Mouse (Mus musculus) liver, postnatal 0 days (tissue): ENCODE results near the gene Phgdh. TPM values are rescaled to one million over a fixed set of nuclear protein-coding genes. Genes with fewer than 3 reads are reported as not detected.

Experiments
- ATAC-seq: fragments of 200-750 bp; cut with Nextera tagmentation; 2 replicates; pipeline ENCODE4 v1.8.0; 2017; ENCODE audit warnings: mild to moderate bottlenecking, moderate library complexity
- DNase-seq: peaks from one replicate; pipeline ENCODE4 v3.0.0-alpha.2; 2016
- H3K27ac ChIP-seq: fragments of 300-500 bp; sonication (generic); 2 replicates; pipeline ENCODE4 v1.5.1; 2014; ENCODE audit warnings: antibody characterized with exemption, moderate library complexity, mild to moderate bottlenecking, low read depth
- H3K27me3 ChIP-seq: fragments of 300-500 bp; sonication (generic); 2 replicates; pipeline ENCODE4 v1.6.1; 2014; ENCODE audit warnings: low read length, control low read depth, mixed read lengths; ENCODE audit not compliant: insufficient read depth
- H3K36me3 ChIP-seq: fragments of 300-500 bp; sonication (generic); replicated peaks from 2 replicates; pipeline ENCODE4 v1.6.1; 2014; ENCODE audit warnings: mild to moderate bottlenecking, control low read depth, low read length, moderate library complexity, mixed read lengths; ENCODE audit not compliant: insufficient read depth
- H3K4me1 ChIP-seq: fragments of 300-500 bp; sonication (generic); 2 replicates; pipeline ENCODE4 v1.6.1; 2014; ENCODE audit warnings: antibody characterized with exemption, mild to moderate bottlenecking, control low read depth; ENCODE audit not compliant: insufficient read depth
- H3K4me2 ChIP-seq: fragments of 300-500 bp; sonication (generic); 2 replicates; pipeline ENCODE4 v1.6.1; 2014; ENCODE audit warnings: low read depth, mild to moderate bottlenecking, low read length, moderate library complexity, mixed read lengths
- H3K4me3 ChIP-seq: fragments of 300-500 bp; sonication (generic); 2 replicates; pipeline ENCODE4 v1.5.1; 2014; ENCODE audit warnings: low read depth, low read length
- H3K9ac ChIP-seq: fragments of 300-500 bp; sonication (generic); replicated peaks from 2 replicates; pipeline ENCODE4 v1.6.1; 2014; ENCODE audit warnings: mild to moderate bottlenecking, moderate library complexity
- H3K9me3 ChIP-seq: fragments of 300-500 bp; sonication (generic); 2 replicates; pipeline ENCODE4 v1.6.1; 2016; ENCODE audit warnings: mild to moderate bottlenecking, control low read depth, low read length, mixed read lengths
- CTCF ChIP-seq: sonication (generic); IDR thresholded peaks from 2 replicates; pipeline ENCODE4 v1.5.1; 2016; ENCODE audit warnings: antibody characterized with exemption, low read depth
- EP300 ChIP-seq: IDR thresholded peaks from 2 replicates; pipeline ENCODE4 v1.6.1; 2016; ENCODE audit warnings: antibody characterized with exemption, low read depth, mild to moderate bottlenecking
- WGBS: fragments of 180-500 bp; shearing (Covaris S2); extraction: QIAGEN DNeasy Blood & Tissue Kit; methylation state at CpG from one replicate; pipeline ENCODE4 v1.1.7; 2014; ENCODE audit not compliant: insufficient replicate concordance; 5-methylcytosine and 5-hydroxymethylcytosine counted together
- polyA plus RNA-seq: library from polyadenylated mRNA; unstranded; fragments of >200 nt; fragmentation: Nextera tagmentation; extraction: Ambion mirVana; gene quantifications from 2 replicates; pipeline ENCODE4 v1.2.1, GENCODE M21; 2015

Gene Phgdh
- polyA plus RNA-seq, 1 experiment from 2014 or later = 32.7 TPM

GRCm38 (mm10) chr3:98279682-98280081, 60.1 kb downstream of the Phgdh start:
- no peak overlapping the region for H3K4me3 ChIP-seq
- H3K4me1 ChIP-seq = peaks cover 18% of the 10 kb centered on the region
- H3K27ac ChIP-seq = peak overlapping the region; percentile 94
- H3K9ac ChIP-seq = no peak overlapping the region
- 34% methylated on average over 4 of the region's 4 CpGs for WGBS
- no peak for TF ChIP-seq EP300
- TF ChIP-seq CTCF = no peak
- no peak for DNase-seq
- H3K9me3 ChIP-seq = no peaks in the 10 kb centered on the region
- H3K4me2 ChIP-seq = peak overlapping the region; percentile 42
- ATAC-seq = no peak
- no peaks in the 10 kb centered on the region for H3K36me3 ChIP-seq
- no peaks in the 10 kb centered on the region for H3K27me3 ChIP-seq

GRCm38 (mm10) chr3:98273623-98274398, 66.0 kb downstream of the Phgdh start:
- no peak overlapping the region for H3K9ac ChIP-seq
- H3K4me3 ChIP-seq = no peak overlapping the region
- WGBS = 58% methylated on average over 11 of the region's 11 CpGs
- H3K4me1 ChIP-seq = peaks cover 17% of the 10 kb centered on the region
- ATAC-seq (peak; percentile 31; the same call in 1 of the 2 replicates), DNase-seq (no peak)
- no peaks in the 10 kb centered on the region for H3K27me3 ChIP-seq
- H3K36me3 ChIP-seq = no peaks in the 10 kb centered on the region
- H3K27ac ChIP-seq = no peak overlapping the region
- no peaks in the 10 kb centered on the region for H3K9me3 ChIP-seq
- no peak overlapping the region for H3K4me2 ChIP-seq
- no peak for TF ChIP-seq CTCF
- no peak for TF ChIP-seq EP300

GRCm38 (mm10) chr3:98267249-98267651, 72.5 kb downstream of the Phgdh start:
- WGBS = 30% methylated on average over 6 of the region's 6 CpGs
- Histone ChIP-seq H3K4me3 (no peak overlapping the region), H3K27ac (peak overlapping the region; percentile 85), H3K4me1 (peaks cover 15% of the 10 kb centered on the region), H3K27me3 (no peaks in the 10 kb centered on the region), H3K36me3 (no peaks in the 10 kb centered on the region), H3K9me3 (no peaks in the 10 kb centered on the region), H3K4me2 (peak overlapping the region; percentile 50), H3K9ac (peak overlapping the region; percentile 35)
- DNase-seq (peak; percentile 54), ATAC-seq (peak; percentile 89)
- TF ChIP-seq CTCF (no peak), EP300 (peak; percentile 74)

Other genes with a start within 250 kb of the Phgdh start
- gene Adam30, start 179.4 kb downstream of the Phgdh start, polyA plus RNA-seq = not detected in 2 replicates
- not detected in 2 replicates for gene Reg4, start 117.8 kb downstream of the Phgdh start, polyA plus RNA-seq
- gene Hmgcs2, start 59.6 kb downstream of the Phgdh start, polyA plus RNA-seq = 1,492 and 1,631 TPM in 2 replicates
- gene Zfp697, start 42.5 kb upstream of the Phgdh start, polyA plus RNA-seq = 2.8 and 2.9 TPM in 2 replicates
- 0.13 TPM in 1 of 2 replicates, not detected in the other for gene Gm4450, start 117.1 kb upstream of the Phgdh start, polyA plus RNA-seq
- 0.07 and 0.40 TPM in 2 replicates for gene Hsd3b4, start 170.5 kb upstream of the Phgdh start, polyA plus RNA-seq
- 0.40 and 0.78 TPM in 2 replicates for gene Gm10681, start 248.8 kb upstream of the Phgdh start, polyA plus RNA-seq